Mouse (Mus musculus): Measurements from ENCODE around the gene Inhbe. TPM values are rescaled to one million over a fixed set of nuclear protein-coding genes. Genes with fewer than 3 reads are reported as not detected.
"Not testable (repeated sequence)": the region's sequence is repeated elsewhere in the genome, so short reads cannot be mapped to it uniquely, and the experiment has no call there.

Gene Inhbe
- total and polyA plus RNA-seq, 2 experiments from 2014 or later, result not detected

DNA sequence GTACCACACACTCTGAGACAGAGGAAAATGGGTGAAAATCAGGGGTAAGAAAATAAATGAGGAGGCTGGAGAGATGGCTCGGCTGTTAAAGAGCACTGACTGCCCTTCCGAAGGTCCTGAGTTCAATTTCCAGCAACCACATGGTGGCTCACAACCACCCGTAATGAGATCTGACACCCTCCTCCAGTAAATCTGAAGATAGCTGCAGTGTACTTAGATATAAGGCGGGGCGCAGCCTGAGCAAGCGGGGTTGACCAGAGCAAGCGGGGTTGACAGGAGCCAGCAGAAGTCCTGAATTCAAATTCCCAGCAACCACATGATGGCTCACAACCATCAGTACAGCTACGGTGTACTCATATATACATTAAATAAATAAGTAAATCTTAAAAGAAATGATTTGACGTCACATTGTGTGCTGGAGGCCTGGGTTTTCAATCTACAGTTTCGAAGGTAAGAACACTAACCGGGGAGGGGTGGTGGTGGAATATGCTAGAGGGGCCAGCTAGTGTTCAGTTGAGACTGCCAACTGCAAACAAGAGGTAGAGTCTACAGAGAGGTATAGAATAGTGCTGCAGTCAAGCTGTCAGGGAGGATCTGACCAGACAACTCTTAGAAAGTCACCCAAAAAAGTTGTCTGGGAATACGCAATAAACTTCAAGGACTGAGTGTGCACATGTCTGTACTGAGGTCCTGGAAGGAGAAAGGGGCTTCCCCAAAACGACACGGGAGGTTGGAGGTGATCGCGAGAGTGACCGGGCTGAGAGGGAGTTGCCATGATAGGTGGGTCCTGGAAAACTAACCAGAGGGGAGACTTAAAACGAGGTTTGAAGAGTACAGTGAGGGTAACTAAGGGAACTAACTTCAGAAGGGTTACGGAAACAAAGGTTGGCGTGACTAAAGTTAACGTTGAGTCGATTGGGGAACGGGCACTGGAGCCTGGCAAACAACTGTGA lies 43.4 kb downstream of the Inhbe start:
- TF ChIP-seq CTCF (IDR thresholded peaks at IDR 0.05; ENCODE audit: low read depth), result no peak
- Histone ChIP-seq H3K4me3 (ENCODE audit: low read length) (peak overlapping the region; percentile 71), H3K27ac (peak overlapping the region; percentile 80), H3K36me3 (ENCODE audit: insufficient read depth, low read length) (peaks cover 24% of the 10 kb centered on the region), H3K27me3 (ENCODE audit: insufficient read depth, low read length) (no peaks in the 10 kb centered on the region), H3K9me3 (ENCODE audit: low read length) (no peaks in the 10 kb centered on the region), H3K9ac (replicated peaks; ENCODE audit: low read length) (peak overlapping the region; percentile 73), H3K4me1 (ENCODE audit: insufficient read depth, low read length) (peaks cover 5% of the 10 kb centered on the region; the same call in 1 of the 2 replicates), H3K4me2 (ENCODE audit: low read depth, low read length) (peak overlapping the region; percentile 79)
- DNase-seq (ENCODE audit: low spot score) (peak; percentile 52), ATAC-seq (peak; percentile 72)
- 40% methylated on average over 23 of the region's 23 CpGs for WGBS

DNA sequence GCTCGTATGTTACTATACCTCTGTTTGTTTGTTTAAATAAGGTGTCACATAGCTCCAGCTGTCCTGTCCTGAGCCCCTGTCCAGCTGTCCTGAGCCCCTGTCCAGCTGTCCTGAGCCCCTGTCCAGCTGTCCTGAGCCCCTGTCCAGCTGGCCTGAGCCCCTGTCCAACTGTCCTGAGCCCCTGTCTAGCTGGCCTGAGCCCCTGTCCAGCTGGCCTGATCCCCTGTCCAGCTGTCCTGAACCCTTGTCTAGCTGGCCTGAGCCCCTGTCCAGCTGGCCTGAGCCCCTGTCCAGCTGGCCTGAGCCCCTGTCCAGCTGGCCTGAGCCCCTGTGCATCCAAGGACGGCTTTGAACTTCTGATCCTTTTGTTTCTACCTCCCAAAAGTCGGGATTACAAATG lies 45.0 kb downstream of the Inhbe start:
- not testable (repeated sequence) for H3K9me3 ChIP-seq (ENCODE audit: low read length); DNase-seq (ENCODE audit: low spot score); ATAC-seq

DNA sequence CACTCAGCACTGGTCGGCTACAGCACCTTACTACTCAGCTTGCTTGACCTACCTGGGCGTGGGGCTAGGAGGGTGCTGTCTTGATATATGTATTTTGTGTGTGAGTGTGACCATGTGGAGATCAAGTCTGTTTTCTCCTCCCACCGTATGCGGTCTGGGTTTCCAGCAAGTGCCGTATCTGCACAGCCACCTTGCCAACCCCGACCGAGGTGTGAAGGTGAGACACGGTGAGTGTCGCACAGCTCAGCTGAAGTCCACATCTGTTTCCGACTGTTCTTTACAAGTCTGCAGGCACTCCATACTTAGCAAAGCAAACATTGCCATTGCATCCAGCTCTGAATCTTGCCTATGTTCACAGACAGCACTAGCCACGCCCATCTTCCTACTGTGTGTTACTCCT lies 51.1 kb downstream of the Inhbe start:
- no peak overlapping the region for H3K9ac ChIP-seq (replicated peaks; ENCODE audit: low read length)
- H3K4me1 ChIP-seq (ENCODE audit: insufficient read depth, low read length), result no peaks in the 10 kb centered on the region
- ATAC-seq (no peak), DNase-seq (ENCODE audit: low spot score) (no peak)
- peaks cover 87% of the 10 kb centered on the region for H3K36me3 ChIP-seq (ENCODE audit: insufficient read depth, low read length)
- WGBS, result 94% methylated on average over 11 of the region's 11 CpGs
- no peak for TF ChIP-seq CTCF (IDR thresholded peaks at IDR 0.05; ENCODE audit: low read depth)
- H3K9me3 ChIP-seq (ENCODE audit: low read length), result no peaks in the 10 kb centered on the region
- no peaks in the 10 kb centered on the region for H3K27me3 ChIP-seq (ENCODE audit: insufficient read depth, low read length)
- H3K4me2 ChIP-seq (ENCODE audit: low read depth, low read length), result no peak overlapping the region
- H3K4me3 ChIP-seq (ENCODE audit: low read length), result no peak overlapping the region
- H3K27ac ChIP-seq, result no peak overlapping the region

More for the DNA sequence above, 45.0 kb downstream of the Inhbe start:
- H3K4me1 ChIP-seq (ENCODE audit: insufficient read depth, low read length); H3K27me3 ChIP-seq (ENCODE audit: insufficient read depth, low read length); H3K27ac ChIP-seq; H3K4me2 ChIP-seq (ENCODE audit: low read depth, low read length); H3K9ac ChIP-seq (replicated peaks; ENCODE audit: low read length); H3K4me3 ChIP-seq (ENCODE audit: low read length): not testable (repeated sequence)
- WGBS, result 91% methylated on average over 3 of the region's 3 CpGs
- peaks cover 39% of the 10 kb centered on the region for H3K36me3 ChIP-seq (ENCODE audit: insufficient read depth, low read length)

DNA sequence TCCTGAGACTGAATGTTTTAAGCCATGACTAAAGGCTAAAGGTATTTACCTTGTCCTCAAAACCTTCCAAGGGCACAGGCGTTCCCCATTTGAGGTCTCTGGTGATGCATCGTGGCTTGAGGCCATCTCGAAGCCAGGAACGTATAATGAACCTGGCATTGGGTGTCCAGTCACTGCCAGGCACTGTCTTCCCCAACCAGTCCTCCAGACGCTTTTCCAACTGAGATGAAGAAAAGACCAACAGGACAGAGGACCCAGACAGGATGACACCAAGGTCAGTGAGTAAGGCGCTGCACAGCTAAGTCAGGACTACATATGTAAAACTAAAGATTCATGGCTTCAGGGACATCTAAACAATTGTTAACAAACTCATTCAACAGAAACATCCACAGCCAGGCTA lies 53.9 kb downstream of the Inhbe start:
- no peak overlapping the region for H3K4me2 ChIP-seq (ENCODE audit: low read depth, low read length)
- no peaks in the 10 kb centered on the region for H3K27me3 ChIP-seq (ENCODE audit: insufficient read depth, low read length)
- no peak overlapping the region for H3K9ac ChIP-seq (replicated peaks; ENCODE audit: low read length)
- H3K9me3 ChIP-seq (ENCODE audit: low read length), result no peaks in the 10 kb centered on the region
- no peak for TF ChIP-seq CTCF (IDR thresholded peaks at IDR 0.05; ENCODE audit: low read depth)
- no peak for ATAC-seq
- no peaks in the 10 kb centered on the region for H3K4me1 ChIP-seq (ENCODE audit: insufficient read depth, low read length)
- DNase-seq (ENCODE audit: low spot score), result no peak
- H3K4me3 ChIP-seq (ENCODE audit: low read length), result no peak overlapping the region
- peaks cover 90% of the 10 kb centered on the region for H3K36me3 ChIP-seq (ENCODE audit: insufficient read depth, low read length)
- WGBS, result 93% methylated on average over 6 of the region's 6 CpGs
- no peak overlapping the region for H3K27ac ChIP-seq

Other genes starting within 250 kb of the Inhbe start
- gene Os9, start 233.3 kb downstream of the Inhbe start, total RNA-seq (2014; rRNA removed), result 118 and 119 TPM in 2 replicates
- gene Os9, start 233.3 kb downstream of the Inhbe start, polyA plus RNA-seq (2015; fragmentation: Nextera tagmentation; extraction: Ambion mirVana), result 128 and 129 TPM in 2 replicates
- gene B4galnt1, start 189.2 kb downstream of the Inhbe start, total RNA-seq (2014; rRNA removed), result 111 and 112 TPM in 2 replicates
- gene B4galnt1, start 189.2 kb downstream of the Inhbe start, polyA plus RNA-seq (2015; fragmentation: Nextera tagmentation; extraction: Ambion mirVana), result 56.7 and 65.3 TPM in 2 replicates
- 0.31 TPM in 1 of 2 replicates, not detected in the other for gene Slc26a10, start 173.8 kb downstream of the Inhbe start, total RNA-seq (2014; rRNA removed)
- gene Slc26a10, start 173.8 kb downstream of the Inhbe start, polyA plus RNA-seq (2015; fragmentation: Nextera tagmentation; extraction: Ambion mirVana), result 0.79 and 1.1 TPM in 2 replicates
- gene Arhgef25, start 164.3 kb downstream of the Inhbe start, total RNA-seq (2014; rRNA removed), result 61.0 and 65.4 TPM in 2 replicates
- 20.3 and 21.6 TPM in 2 replicates for gene Arhgef25, start 164.3 kb downstream of the Inhbe start, polyA plus RNA-seq (2015; fragmentation: Nextera tagmentation; extraction: Ambion mirVana)
- 233 and 240 TPM in 2 replicates for gene Dtx3, start 158.7 kb downstream of the Inhbe start, total RNA-seq (2014; rRNA removed)
- 170 and 185 TPM in 2 replicates for gene Dtx3, start 158.7 kb downstream of the Inhbe start, polyA plus RNA-seq (2015; fragmentation: Nextera tagmentation; extraction: Ambion mirVana)
- 18.3 and 22.8 TPM in 2 replicates for gene Pip4k2c, start 142.8 kb downstream of the Inhbe start, total RNA-seq (2014; rRNA removed)
- gene Pip4k2c, start 142.8 kb downstream of the Inhbe start, polyA plus RNA-seq (2015; fragmentation: Nextera tagmentation; extraction: Ambion mirVana), result 19.9 and 20.2 TPM in 2 replicates
- 231 and 249 TPM in 2 replicates for gene Kif5a, start 91.1 kb downstream of the Inhbe start, total RNA-seq (2014; rRNA removed)
- 98.4 and 103 TPM in 2 replicates for gene Kif5a, start 91.1 kb downstream of the Inhbe start, polyA plus RNA-seq (2015; fragmentation: Nextera tagmentation; extraction: Ambion mirVana)
- gene Dctn2, start 88.0 kb downstream of the Inhbe start, total RNA-seq (2014; rRNA removed), result 314 and 348 TPM in 2 replicates
- 319 and 323 TPM in 2 replicates for gene Dctn2, start 88.0 kb downstream of the Inhbe start, polyA plus RNA-seq (2015; fragmentation: Nextera tagmentation; extraction: Ambion mirVana)
- 8.1 and 11.2 TPM in 2 replicates for gene Mbd6, start 65.4 kb downstream of the Inhbe start, total RNA-seq (2014; rRNA removed)
- gene Mbd6, start 65.4 kb downstream of the Inhbe start, polyA plus RNA-seq (2015; fragmentation: Nextera tagmentation; extraction: Ambion mirVana), result 8.3 and 11.5 TPM in 2 replicates
- 74.4 and 90.4 TPM in 2 replicates for gene Mars, start 42.6 kb downstream of the Inhbe start, total RNA-seq (2014; rRNA removed)
- gene Mars, start 42.6 kb downstream of the Inhbe start, polyA plus RNA-seq (2015; fragmentation: Nextera tagmentation; extraction: Ambion mirVana), result 104 TPM in 2 replicates
- gene Arhgap9, start 32.4 kb downstream of the Inhbe start, total RNA-seq (2014; rRNA removed), result 1.0 and 1.5 TPM in 2 replicates
- 1.2 and 1.3 TPM in 2 replicates for gene Arhgap9, start 32.4 kb downstream of the Inhbe start, polyA plus RNA-seq (2015; fragmentation: Nextera tagmentation; extraction: Ambion mirVana)
- gene Gli1, start 12.4 kb downstream of the Inhbe start, total RNA-seq (2014; rRNA removed), result 10.9 and 13.0 TPM in 2 replicates
- gene Gli1, start 12.4 kb downstream of the Inhbe start, polyA plus RNA-seq (2015; fragmentation: Nextera tagmentation; extraction: Ambion mirVana), result 2.7 TPM in 2 replicates
- gene Inhbc, start 16.0 kb upstream of the Inhbe start, total RNA-seq (2014; rRNA removed), result not detected in 2 replicates
- not detected in 2 replicates for gene Inhbc, start 16.0 kb upstream of the Inhbe start, polyA plus RNA-seq (2015; fragmentation: Nextera tagmentation; extraction: Ambion mirVana)
- 47.7 and 60.6 TPM in 2 replicates for gene R3hdm2, start 25.9 kb upstream of the Inhbe start, total RNA-seq (2014; rRNA removed)
- gene R3hdm2, start 25.9 kb upstream of the Inhbe start, polyA plus RNA-seq (2015; fragmentation: Nextera tagmentation; extraction: Ambion mirVana), result 39.3 and 47.6 TPM in 2 replicates
- 0.68 and 3.7 TPM in 2 replicates for gene Stac3, start 147.3 kb upstream of the Inhbe start, total RNA-seq (2014; rRNA removed)
- 1.4 and 1.7 TPM in 2 replicates for gene Stac3, start 147.3 kb upstream of the Inhbe start, polyA plus RNA-seq (2015; fragmentation: Nextera tagmentation; extraction: Ambion mirVana)
- gene Ndufa4l2, start 160.6 kb upstream of the Inhbe start, total RNA-seq (2014; rRNA removed), result 11.0 and 21.9 TPM in 2 replicates
- 16.7 and 17.4 TPM in 2 replicates for gene Ndufa4l2, start 160.6 kb upstream of the Inhbe start, polyA plus RNA-seq (2015; fragmentation: Nextera tagmentation; extraction: Ambion mirVana)
- gene Shmt2, start 168.0 kb upstream of the Inhbe start, total RNA-seq (2014; rRNA removed), result 66.1 and 91.1 TPM in 2 replicates
- gene Shmt2, start 168.0 kb upstream of the Inhbe start, polyA plus RNA-seq (2015; fragmentation: Nextera tagmentation; extraction: Ambion mirVana), result 49.7 and 49.9 TPM in 2 replicates
- gene Nxph4, start 180.1 kb upstream of the Inhbe start, total RNA-seq (2014; rRNA removed), result 26.0 and 33.5 TPM in 2 replicates
- 134 and 146 TPM in 2 replicates for gene Nxph4, start 180.1 kb upstream of the Inhbe start, polyA plus RNA-seq (2015; fragmentation: Nextera tagmentation; extraction: Ambion mirVana)

All from hindbrain, postnatal 0 days (tissue).